Mouse (Mus musculus) heart, adult 18-20 months (tissue): ENCODE measurements around the gene Eddm3b. TPM values are rescaled to one million over a fixed set of nuclear protein-coding genes. Genes with fewer than 3 reads are reported as not detected.

ENCODE experiments used
- DNase-seq, 2 experiments: peaks; one replicate each; pipeline ENCODE4 v3.0.0; 2021 to 2022; ENCODE audit warnings: mixed read lengths in 1 of 2
- total RNA-seq, 2 experiments: library from RNA; stranded (reverse); gene quantifications; 2 replicates each; pipeline ENCODE4 v1.2.3; 2021

Gene Eddm3b
- total RNA-seq, 2 experiments from 2014 or later: not detected

DNA sequence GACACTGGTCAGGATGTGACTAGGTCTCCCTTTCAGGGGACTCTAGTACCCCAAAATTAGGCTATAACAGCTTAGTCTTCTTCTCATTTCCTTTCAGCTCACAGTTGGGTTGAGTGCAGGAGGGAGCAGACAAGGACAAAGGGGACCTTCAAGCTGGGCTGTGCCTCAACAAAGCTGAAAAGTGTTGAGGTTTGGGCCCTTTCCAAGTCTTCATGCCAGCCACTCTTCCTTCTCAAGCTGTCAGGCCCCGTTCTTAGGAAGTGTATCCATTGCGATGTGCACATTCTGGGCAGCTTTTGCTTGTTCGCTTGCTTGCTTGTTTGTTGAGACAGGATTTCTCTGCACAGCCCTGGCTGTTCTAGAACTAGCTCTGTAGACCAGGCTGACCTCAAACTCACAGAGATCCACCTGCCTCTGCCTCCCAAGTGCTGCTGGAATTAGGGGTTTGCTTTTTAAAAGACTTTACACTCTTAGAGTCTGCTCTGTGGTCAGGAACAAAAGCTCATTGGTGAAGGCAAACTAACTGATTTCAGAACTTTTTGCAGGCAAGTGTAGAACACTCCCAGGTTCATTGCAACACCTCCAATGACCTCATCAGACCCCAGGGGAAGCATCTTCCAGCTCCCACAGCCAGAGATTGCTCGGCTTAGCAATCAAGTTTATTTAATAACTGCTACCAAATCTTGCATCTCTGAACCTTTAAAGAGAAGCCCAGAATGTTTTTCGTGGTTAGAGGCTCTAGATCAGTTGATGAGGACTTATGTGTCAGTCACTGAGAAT, 19.9 kb upstream of the Eddm3b start:
- peak; percentile 62 to 68 for DNase-seq

- peak in 1 of 2 experiments; percentile 51 for DNase-seq
These were observed 19.3 kb upstream of the Eddm3b start for GRCm38 (mm10) chr14:51094921-51095320.

DNA sequence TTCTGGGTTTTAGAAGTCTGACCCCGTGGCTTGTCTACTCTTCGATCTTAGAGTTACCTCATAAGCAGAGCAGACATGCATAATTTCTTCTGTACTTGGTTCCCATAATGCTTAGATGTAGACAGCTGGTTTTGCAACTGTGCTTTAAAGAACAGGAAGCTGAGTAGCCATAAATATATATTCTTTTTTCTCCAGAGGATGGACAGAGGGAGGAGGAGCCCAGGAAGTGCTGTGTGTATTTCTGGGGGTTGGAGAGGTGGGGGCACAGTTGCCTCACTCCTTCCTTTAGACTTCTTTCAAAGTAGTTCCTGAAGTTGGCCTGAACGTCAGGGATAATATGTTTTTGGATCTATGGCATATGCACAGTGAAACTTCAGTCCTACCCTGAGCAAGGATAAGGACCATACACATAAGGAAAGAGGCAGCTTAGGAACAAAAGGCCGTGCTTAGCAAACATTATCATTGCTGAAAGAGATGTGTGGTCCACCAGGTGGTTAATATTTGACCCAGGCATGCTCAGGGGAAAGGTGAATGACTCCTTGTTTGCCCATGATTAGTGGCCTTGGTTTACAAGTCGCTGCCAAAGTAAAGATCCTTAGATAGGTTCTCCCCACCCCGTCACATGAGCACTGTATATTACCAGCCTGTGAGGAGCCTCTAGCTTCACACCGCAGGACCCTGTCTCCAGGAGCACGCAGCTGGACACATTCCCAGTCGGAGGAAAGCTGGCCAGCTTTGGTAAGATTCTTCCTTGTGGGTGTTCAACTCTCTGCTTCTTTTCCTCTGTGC, 18.3 kb upstream of the Eddm3b start:
- peak in 1 of 2 experiments; percentile 16 for DNase-seq

DNA sequence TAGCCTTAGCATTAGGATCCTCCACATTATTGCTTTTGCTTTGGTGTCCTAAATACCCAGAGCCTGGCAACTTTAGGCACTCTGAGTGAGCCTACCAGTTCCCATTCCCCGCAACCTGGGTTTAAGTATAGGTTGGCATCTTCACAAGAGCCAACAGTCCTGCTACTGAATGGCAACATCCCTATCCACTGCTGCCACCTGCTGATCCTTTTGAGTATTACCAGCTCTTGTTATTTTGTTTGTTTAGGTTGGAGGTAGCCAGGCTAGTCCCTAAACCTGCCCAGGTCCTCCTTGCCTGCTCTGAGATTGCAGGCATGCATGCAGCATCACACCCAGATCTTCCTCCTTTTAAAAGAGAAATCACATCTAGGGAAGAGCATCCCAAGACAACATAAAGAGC, 15.9 kb upstream of the Eddm3b start:
- DNase-seq: peak; percentile 79 to 87

DNA sequence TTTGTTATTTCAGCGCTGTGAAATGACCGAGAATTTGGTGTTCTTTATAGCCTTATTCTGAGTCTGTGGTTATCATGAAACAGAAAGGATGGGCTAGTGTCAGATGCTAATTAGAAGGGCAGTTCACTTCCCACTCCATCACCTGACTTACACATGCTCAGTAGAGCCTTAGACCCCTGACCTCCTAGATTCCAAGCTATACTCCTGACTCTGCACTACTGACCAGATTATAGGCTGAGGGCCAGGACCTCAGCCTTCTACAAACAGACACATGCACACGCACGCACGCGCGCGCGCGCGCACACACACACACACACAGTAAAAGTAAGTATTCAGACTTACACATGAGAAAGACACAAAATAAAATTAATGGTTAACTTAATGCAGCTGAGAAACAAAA, 15.3 kb upstream of the Eddm3b start:
- no peak for DNase-seq

GRCm38 (mm10) chr14:51101284-51101683, 12.9 kb upstream of the Eddm3b start:
- no peak for DNase-seq

- DNase-seq: peak; percentile 57 to 86
These were observed 11.0 kb upstream of the Eddm3b start for GRCm38 (mm10) chr14:51103217-51103616.

DNA sequence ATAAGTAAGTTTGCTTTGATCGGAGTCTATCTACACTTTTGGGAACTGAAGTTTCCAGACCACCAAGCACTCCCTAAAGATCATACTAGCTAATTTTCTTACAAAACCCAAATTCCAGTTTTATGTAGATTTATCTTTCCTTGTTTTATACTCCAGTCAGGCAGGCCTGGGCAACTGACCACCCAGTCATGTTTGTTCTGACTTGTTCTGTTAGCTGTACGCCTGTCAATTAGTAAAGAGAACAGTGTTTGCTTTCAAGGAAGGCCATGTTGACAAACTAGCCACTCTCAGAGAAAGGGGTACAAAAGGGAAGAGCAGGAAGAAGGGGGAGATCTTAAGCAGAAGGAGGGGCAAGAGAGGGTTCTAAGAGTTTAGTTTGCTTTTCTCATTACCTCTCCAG, 9.9 kb upstream of the Eddm3b start:
- no peak for DNase-seq

DNA sequence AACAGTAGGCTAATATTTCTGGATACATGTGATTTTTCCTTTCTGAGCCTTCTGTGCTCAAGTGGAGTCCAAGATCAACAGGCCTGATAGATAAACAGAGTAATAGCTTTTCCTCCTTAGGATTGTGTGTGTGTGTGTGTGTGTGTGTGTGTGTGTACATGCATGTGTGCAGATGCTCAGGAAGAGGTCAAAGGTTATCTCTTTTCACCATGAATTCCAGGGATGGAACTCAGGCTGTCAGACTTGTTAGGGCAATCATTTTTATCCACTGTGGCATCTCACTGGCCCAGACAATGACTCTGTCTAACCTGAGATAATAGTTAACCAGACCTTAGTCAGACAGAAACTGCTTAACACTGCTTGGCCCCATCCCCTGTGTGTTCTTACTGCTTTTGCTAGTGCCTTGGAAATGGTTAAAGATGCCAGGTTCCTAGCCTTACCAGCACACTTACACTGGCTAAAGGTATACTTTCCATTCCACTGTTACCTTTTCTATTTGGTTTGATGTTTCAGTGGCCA, 7.7 kb upstream of the Eddm3b start:
- DNase-seq: no peak

DNA sequence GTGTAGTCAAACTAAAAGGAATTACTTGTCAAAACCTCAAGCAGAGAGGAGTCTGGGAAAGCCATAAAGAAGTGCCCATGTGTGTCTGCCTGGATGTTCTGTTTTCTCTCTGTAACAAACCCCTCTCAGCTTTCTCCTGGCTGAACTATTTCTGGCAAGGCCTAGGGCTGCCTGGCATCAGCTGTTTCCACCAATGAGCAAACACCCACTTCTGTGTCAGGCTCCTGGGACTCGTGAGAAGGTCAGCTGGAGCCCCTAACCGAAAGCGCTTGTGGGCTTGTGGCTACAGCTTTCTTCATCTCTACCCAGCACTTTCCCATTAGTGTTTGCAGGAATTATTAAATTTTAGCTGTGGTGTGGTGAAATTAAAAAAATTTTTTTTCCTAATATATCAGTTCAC, 2.3 kb upstream of the Eddm3b start:
- DNase-seq: peak; percentile 25 to 55

- DNase-seq: no peak
These were observed 750 bp upstream of the Eddm3b start for GRCm38 (mm10) chr14:51113476-51113875.

DNA sequence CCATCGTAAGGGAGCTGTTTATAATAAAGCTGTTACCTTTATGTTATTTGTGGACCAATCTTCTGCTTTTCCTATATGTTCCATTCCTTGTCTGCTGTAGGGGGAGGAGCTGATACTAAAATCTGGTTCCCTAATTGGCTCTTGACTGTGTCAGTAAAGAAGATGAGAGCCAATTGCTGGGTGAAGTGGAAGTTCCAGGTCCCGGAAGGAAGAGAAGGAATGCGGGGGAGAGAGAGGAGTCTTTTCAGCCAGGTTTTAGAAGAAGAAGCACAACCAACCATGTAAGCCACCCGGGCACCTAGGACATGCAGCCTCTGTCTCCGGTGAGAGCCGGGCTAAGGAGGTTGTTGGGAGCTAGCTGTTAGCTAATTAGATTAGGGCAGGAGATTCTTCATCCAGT, 11.5 kb downstream of the Eddm3b start:
- DNase-seq: no peak

GRCm38 (mm10) chr14:51127648-51128258, 13.5 kb downstream of the Eddm3b start:
- DNase-seq: no peak

DNA sequence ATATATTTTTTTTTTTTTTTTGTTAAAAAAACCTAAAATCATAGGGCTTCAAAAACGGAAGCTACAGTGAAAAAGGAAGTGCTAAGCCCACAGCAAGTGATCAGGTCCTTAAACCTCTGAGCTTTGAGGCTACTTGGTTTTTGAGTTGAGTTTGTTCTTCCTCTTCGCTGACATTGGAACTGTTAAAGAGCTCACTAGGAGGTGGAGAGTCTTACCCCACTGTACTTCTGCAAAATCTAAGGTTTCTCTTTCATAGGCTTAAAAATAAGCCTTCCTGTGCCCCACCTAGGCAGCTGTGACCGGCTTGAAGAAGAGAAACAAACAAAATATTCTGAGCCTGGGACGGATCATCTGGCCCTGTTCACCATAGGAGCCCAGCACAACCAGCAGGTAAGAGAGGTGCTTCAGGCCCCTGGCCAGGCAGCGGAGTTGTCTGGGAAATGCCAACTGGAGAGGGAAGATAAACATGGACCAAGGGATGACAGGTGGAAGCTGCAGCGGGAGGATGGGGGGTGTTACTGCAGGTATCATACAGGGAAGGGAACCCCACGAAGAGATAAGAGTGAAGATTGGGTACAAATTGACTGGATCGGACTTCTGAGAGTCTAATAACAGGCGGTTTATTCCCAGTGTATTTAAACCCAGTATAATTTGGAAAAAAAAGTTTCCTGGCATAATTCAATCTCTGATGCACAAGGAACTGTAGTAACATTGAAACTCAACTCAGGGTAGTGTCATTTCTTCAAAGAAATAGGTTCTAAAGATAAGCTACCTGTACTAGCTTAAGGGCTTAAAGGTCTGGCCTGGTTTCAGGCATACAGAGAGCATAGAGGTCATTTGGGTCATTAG, 14.8 kb downstream of the Eddm3b start:
- peak in 1 of 2 experiments; percentile 33 for DNase-seq

GRCm38 (mm10) chr14:51129624-51129975, 15.4 kb downstream of the Eddm3b start:
- no peak for DNase-seq

- DNase-seq: no peak
These were observed 16.2 kb downstream of the Eddm3b start for GRCm38 (mm10) chr14:51130315-51130940.

- no peak for DNase-seq
These were observed 17.0 kb downstream of the Eddm3b start for GRCm38 (mm10) chr14:51131086-51131815.

GRCm38 (mm10) chr14:51132372-51132771, 18.1 kb downstream of the Eddm3b start:
- DNase-seq: no peak

DNA sequence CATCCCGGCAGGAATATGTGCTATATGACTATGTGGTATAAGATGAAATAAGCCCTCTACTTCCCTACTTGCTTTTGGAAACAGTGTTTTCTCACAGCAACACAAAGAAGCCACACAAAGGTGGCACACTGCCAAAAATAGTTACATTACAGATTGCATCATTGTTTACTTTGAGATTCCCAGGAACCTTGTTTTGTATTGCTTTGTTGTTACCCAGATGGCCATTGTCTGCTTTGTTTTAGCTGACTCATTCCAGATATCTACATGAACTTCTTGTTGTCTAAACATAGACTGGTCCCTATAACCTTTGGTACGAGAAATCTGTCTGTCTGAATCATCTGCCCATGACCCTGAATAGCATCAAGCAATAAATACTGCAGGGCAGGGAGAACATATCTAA, 26.1 kb downstream of the Eddm3b start:
- DNase-seq: no peak

GRCm38 (mm10) chr14:51142119-51142518, 27.9 kb downstream of the Eddm3b start:
- no peak for DNase-seq

DNA sequence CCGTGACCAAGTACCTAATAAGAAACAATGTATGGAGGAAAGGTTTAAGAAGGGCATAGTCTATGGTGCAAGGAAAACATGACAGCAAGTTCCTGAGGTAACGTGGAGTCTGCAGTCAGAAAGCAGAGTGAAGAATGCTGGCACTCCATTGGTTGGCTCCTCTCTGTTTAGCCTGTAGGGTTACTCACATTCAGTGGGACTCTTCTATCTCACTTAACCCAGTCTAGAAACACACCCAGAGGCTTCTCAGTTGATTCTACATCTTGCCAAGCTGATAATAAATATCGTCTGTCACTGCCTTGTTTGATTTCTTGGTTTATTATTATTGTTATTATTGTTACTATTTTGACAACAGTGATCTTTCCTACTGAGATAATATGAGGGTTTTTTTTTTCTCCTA, 28.3 kb downstream of the Eddm3b start:
- no peak for DNase-seq
